Mouse (Mus musculus) midbrain, embryonic 12.5 days (tissue): ENCODE results near the gene Shisa2. TPM values are rescaled to one million over a fixed set of nuclear protein-coding genes. Genes with fewer than 3 reads are reported as not detected.
A peak's percentile ranks its signal among the peaks of the same experiment; 100 is the strongest.
"Not testable (repeated sequence)": the region's sequence is repeated elsewhere in the genome, so short reads cannot be mapped to it uniquely, and the experiment has no call there.

ENCODE experiments used
- ATAC-seq: fragments of 200-750 bp; cut with Nextera tagmentation; 2 replicates; pipeline ENCODE4 v1.8.0; 2017; ENCODE audit warnings: low read depth, moderate TSS enrichment, moderate library complexity; ENCODE audit not compliant: low FRiP score
- H3K27ac ChIP-seq: fragments of 300-500 bp; sonication (generic); replicated peaks from 2 replicates; pipeline ENCODE4 v1.5.1; 2016; ENCODE audit warnings: mild to moderate bottlenecking
- H3K27me3 ChIP-seq: fragments of 300-500 bp; sonication (generic); 2 replicates; pipeline ENCODE4 v1.6.1; 2016; ENCODE audit warnings: mild to moderate bottlenecking
- H3K36me3 ChIP-seq: fragments of 300-500 bp; sonication (generic); 2 replicates; pipeline ENCODE4 v1.6.1; 2016
- H3K4me1 ChIP-seq: fragments of 300-500 bp; sonication (generic); 2 replicates; pipeline ENCODE4 v1.6.1; 2016
- H3K4me2 ChIP-seq: fragments of 300-500 bp; sonication (generic); replicated peaks from 2 replicates; pipeline ENCODE4 v1.6.1; 2016; ENCODE audit warnings: mild to moderate bottlenecking, moderate library complexity
- H3K4me3 ChIP-seq: fragments of 300-500 bp; sonication (generic); 2 replicates; pipeline ENCODE4 v1.5.1; 2016; ENCODE audit warnings: mild to moderate bottlenecking
- H3K9ac ChIP-seq: fragments of 300-500 bp; sonication (generic); replicated peaks from 2 replicates; pipeline ENCODE4 v1.6.1; 2016; ENCODE audit warnings: mild to moderate bottlenecking, moderate library complexity
- H3K9me3 ChIP-seq: fragments of 300-500 bp; sonication (generic); 2 replicates; pipeline ENCODE4 v1.6.1; 2016; ENCODE audit warnings: mild to moderate bottlenecking
- WGBS: fragments of 180-500 bp; shearing (Covaris S2); methylation state at CpG from one replicate; pipeline ENCODE4 v1.1.7; 2016; 5-methylcytosine and 5-hydroxymethylcytosine counted together
- polyA plus RNA-seq: library from polyadenylated mRNA; unstranded; fragments of >200 nt; fragmentation: Nextera tagmentation; extraction: Ambion mirVana; gene quantifications from 2 replicates; pipeline ENCODE4 v1.2.1, GENCODE M21; 2016

Shisa2 gene
- polyA plus RNA-seq, 1 experiment from 2014 or later = 14.6 TPM

DNA sequence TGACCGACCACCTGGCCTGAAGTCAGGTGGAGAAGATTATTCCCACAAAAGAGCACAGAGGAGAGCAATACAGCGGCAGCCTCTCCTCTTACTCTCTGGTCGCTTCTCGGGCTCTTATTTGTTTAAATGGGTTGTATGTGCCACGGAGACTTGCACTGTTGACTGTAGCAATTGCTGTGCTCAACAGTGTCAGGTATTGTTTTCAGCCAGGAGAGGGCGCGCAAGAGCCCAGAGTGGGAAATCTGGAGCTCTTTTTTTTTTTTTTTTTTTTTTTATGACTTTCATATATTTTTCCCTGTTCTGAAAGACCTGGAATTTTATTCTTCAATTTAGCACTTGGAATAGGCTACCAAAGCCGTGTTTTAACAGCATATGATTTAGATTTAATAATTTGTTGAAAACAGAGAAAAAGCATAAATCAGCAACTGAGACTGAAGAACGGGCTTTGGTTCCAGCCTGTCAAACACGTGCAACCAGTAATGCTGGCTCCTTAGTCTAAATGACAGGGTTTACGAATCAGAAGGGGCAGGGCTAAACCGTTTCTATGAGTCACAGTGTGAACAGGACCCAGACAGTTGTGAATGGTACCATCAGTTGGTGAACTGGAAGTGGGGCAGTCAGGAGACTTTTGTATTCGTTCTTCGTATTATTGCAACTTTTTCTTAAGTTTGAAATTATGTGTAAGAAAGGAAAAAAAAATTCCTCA is 12.0 kb upstream of the Shisa2 start:
- Histone ChIP-seq H3K9me3 (no peaks in the 10 kb centered on the region), H3K27ac (no peak overlapping the region), H3K36me3 (no peaks in the 10 kb centered on the region), H3K4me3 (no peak overlapping the region), H3K4me1 (no peaks in the 10 kb centered on the region), H3K9ac (no peak overlapping the region), H3K27me3 (peaks cover 9% of the 10 kb centered on the region), H3K4me2 (no peak overlapping the region)
- no peak for ATAC-seq
- 59% methylated on average over 14 of the region's 14 CpGs for WGBS

GRCm38 (mm10) chr14:59614149-59614548 is 11.0 kb upstream of the Shisa2 start:
- not testable (repeated sequence) for ATAC-seq, H3K9ac ChIP-seq, H3K36me3 ChIP-seq, H3K27me3 ChIP-seq, H3K4me3 ChIP-seq, H3K4me1 ChIP-seq, H3K4me2 ChIP-seq, H3K27ac ChIP-seq, H3K9me3 ChIP-seq
- 85% methylated on average over 3 of the region's 3 CpGs for WGBS

GRCm38 (mm10) chr14:59616802-59617201 is 8.3 kb upstream of the Shisa2 start:
- H3K27me3 ChIP-seq = peaks cover 10% of the 10 kb centered on the region
- no peak overlapping the region for H3K4me3 ChIP-seq
- no peaks in the 10 kb centered on the region for H3K9me3 ChIP-seq
- no peaks in the 10 kb centered on the region for H3K36me3 ChIP-seq
- no peak for ATAC-seq
- H3K4me1 ChIP-seq = no peaks in the 10 kb centered on the region
- 33% methylated on average over 7 of the region's 7 CpGs for WGBS
- H3K9ac ChIP-seq = no peak overlapping the region
- H3K4me2 ChIP-seq = no peak overlapping the region
- H3K27ac ChIP-seq = no peak overlapping the region

- Histone ChIP-seq H3K36me3 (no peaks in the 10 kb centered on the region), H3K4me3 (no peak overlapping the region), H3K27ac (no peak overlapping the region), H3K27me3 (peaks cover 57% of the 10 kb centered on the region), H3K4me2 (peak overlapping the region; percentile 77), H3K9ac (no peak overlapping the region), H3K4me1 (peaks cover 31% of the 10 kb centered on the region), H3K9me3 (no peaks in the 10 kb centered on the region)
- WGBS = 33% methylated on average over 9 of the region's 9 CpGs
- ATAC-seq = no peak
Measured at GRCm38 (mm10) chr14:59624326-59624885, 702 bp upstream of the Shisa2 start.

- peak; percentile 69 for ATAC-seq
- WGBS = under 1% methylated on average over 51 of the region's 51 CpGs
- Histone ChIP-seq H3K27me3 (peaks cover 57% of the 10 kb centered on the region), H3K27ac (peak overlapping the region; percentile 83), H3K9ac (peak overlapping the region; percentile 64), H3K9me3 (no peaks in the 10 kb centered on the region), H3K4me3 (peak overlapping the region; percentile 66), H3K4me2 (peak overlapping the region; percentile 77), H3K4me1 (peaks cover 33% of the 10 kb centered on the region), H3K36me3 (peaks cover 6% of the 10 kb centered on the region; the same call in 1 of the 2 replicates)
Measured at GRCm38 (mm10) chr14:59625806-59626364, 777 bp downstream of the Shisa2 start.

GRCm38 (mm10) chr14:59626711-59627110 is 1.6 kb downstream of the Shisa2 start:
- Histone ChIP-seq H3K27ac (no peak overlapping the region), H3K4me2 (peak overlapping the region; percentile 77), H3K9me3 (no peaks in the 10 kb centered on the region), H3K27me3 (peaks cover 57% of the 10 kb centered on the region), H3K4me1 (peaks cover 33% of the 10 kb centered on the region), H3K9ac (peak overlapping the region; percentile 64; the same call in 1 of the 2 replicates), H3K4me3 (peak overlapping the region; percentile 66), H3K36me3 (peaks cover 6% of the 10 kb centered on the region; the same call in 1 of the 2 replicates)
- no peak for ATAC-seq
- 23% methylated on average over 8 of the region's 8 CpGs for WGBS

- Histone ChIP-seq H3K27me3 (peaks cover 52% of the 10 kb centered on the region), H3K4me2 (peak overlapping the region; percentile 77), H3K4me1 (peaks cover 33% of the 10 kb centered on the region), H3K36me3 (peaks cover 6% of the 10 kb centered on the region; the same call in 1 of the 2 replicates), H3K9me3 (no peaks in the 10 kb centered on the region), H3K27ac (no peak overlapping the region; the same call in 1 of the 2 replicates), H3K9ac (no peak overlapping the region), H3K4me3 (peak overlapping the region; percentile 66)
- 21% methylated on average over 9 of the region's 9 CpGs for WGBS
- no peak for ATAC-seq
Measured at GRCm38 (mm10) chr14:59627142-59627680, 2.1 kb downstream of the Shisa2 start.

DNA sequence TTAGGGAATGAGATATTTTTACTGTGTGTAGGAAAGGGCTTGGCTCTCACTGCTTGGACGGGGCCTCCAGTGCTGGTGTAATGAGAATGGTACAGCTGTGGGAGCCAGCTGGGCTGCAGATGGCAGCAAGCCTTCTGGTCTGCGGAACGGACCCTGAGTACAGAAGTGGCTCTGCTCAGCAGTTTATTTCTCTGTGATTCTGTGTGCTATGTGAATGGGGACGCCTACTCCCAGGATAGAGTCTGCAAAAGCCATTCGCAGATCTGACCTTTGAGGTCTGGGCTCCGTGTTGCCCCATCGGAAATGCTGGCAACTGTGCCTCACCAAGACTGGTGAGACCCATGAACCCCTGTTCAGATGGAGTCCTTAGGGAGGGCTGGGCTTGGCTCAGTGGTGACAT is 2.7 kb downstream of the Shisa2 start:
- Histone ChIP-seq H3K27me3 (peaks cover 47% of the 10 kb centered on the region), H3K27ac (no peak overlapping the region), H3K4me1 (peaks cover 33% of the 10 kb centered on the region), H3K9me3 (no peaks in the 10 kb centered on the region), H3K9ac (no peak overlapping the region), H3K4me3 (peak overlapping the region; percentile 66), H3K4me2 (peak overlapping the region; percentile 77), H3K36me3 (peaks cover 6% of the 10 kb centered on the region; the same call in 1 of the 2 replicates)
- WGBS = 33% methylated on average over 7 of the region's 7 CpGs
- ATAC-seq = no peak

- peaks cover 34% of the 10 kb centered on the region for H3K27me3 ChIP-seq
- WGBS = 91% methylated on average over 15 of the region's 15 CpGs
- no peak overlapping the region for H3K4me2 ChIP-seq
Measured at GRCm38 (mm10) chr14:59629308-59629707, 4.2 kb downstream of the Shisa2 start.

GRCm38 (mm10) chr14:59630096-59630495 is 5.0 kb downstream of the Shisa2 start:
- WGBS = 91% methylated on average over 9 of the region's 9 CpGs
- Histone ChIP-seq H3K4me3 (no peak overlapping the region), H3K4me1 (peaks cover 30% of the 10 kb centered on the region), H3K9ac (no peak overlapping the region), H3K27ac (no peak overlapping the region), H3K36me3 (peaks cover 6% of the 10 kb centered on the region; the same call in 1 of the 2 replicates), H3K4me2 (no peak overlapping the region), H3K9me3 (no peaks in the 10 kb centered on the region), H3K27me3 (peaks cover 26% of the 10 kb centered on the region)
- ATAC-seq = no peak

More at GRCm38 (mm10) chr14:59629308-59629707, 4.2 kb downstream of the Shisa2 start:
- Histone ChIP-seq H3K9ac (no peak overlapping the region), H3K4me1 (peaks cover 32% of the 10 kb centered on the region), H3K36me3 (peaks cover 6% of the 10 kb centered on the region; the same call in 1 of the 2 replicates), H3K27ac (no peak overlapping the region), H3K9me3 (no peaks in the 10 kb centered on the region), H3K4me3 (no peak overlapping the region)
- ATAC-seq = no peak

DNA sequence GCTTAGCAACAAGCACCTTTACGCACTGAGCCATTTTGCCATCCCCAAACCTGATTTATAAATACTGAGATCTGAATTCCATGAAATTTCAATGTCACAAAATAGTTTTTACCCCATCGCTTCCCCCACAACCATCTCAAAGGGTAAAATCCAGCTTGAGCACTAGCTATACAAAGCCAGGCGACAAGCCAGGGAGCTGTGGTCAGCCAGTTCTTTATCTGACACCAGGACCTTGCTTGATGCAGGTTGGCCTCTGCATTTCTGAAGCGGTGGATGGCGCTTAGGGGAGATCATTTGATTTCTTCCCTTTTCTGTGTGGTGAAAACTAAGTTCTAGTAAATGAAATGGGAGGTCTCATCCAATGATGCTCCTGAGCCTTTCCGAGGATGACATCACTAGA is 7.0 kb downstream of the Shisa2 start:
- 90% methylated on average over 6 of the region's 6 CpGs for WGBS
- H3K9ac ChIP-seq = no peak overlapping the region
- H3K9me3 ChIP-seq = no peaks in the 10 kb centered on the region
- no peak overlapping the region for H3K27ac ChIP-seq
- no peak overlapping the region for H3K4me2 ChIP-seq
- H3K4me3 ChIP-seq = no peak overlapping the region
- peaks cover 14% of the 10 kb centered on the region; the same call in 1 of the 2 replicates for H3K4me1 ChIP-seq
- H3K36me3 ChIP-seq = peaks cover 6% of the 10 kb centered on the region; the same call in 1 of the 2 replicates
- no peak for ATAC-seq
- H3K27me3 ChIP-seq = peaks cover 12% of the 10 kb centered on the region
